Mouse (Mus musculus) midbrain, postnatal 0 days (tissue): ENCODE data around the gene Sypl2. TPM values are rescaled to one million over a fixed set of nuclear protein-coding genes. Genes with fewer than 3 reads are reported as not detected.

Source experiments
- ATAC-seq: fragments of 200-750 bp; cut with Nextera tagmentation; 2 replicates; pipeline ENCODE4 v1.8.0; 2017; ENCODE audit warnings: moderate number of reproducible peaks, mild to moderate bottlenecking, moderate TSS enrichment, moderate library complexity; ENCODE audit not compliant: low FRiP score
- DNase-seq: peaks from one replicate; pipeline ENCODE4 v3.0.0-alpha.2; 2015; ENCODE audit warnings: low spot score
- H3K27ac ChIP-seq: fragments of 300-500 bp; sonication (generic); 2 replicates; pipeline ENCODE4 v1.5.1; 2014; ENCODE audit warnings: low read depth, mild to moderate bottlenecking, low read length, mixed read lengths
- H3K27me3 ChIP-seq: fragments of 300-500 bp; sonication (generic); 2 replicates; pipeline ENCODE4 v1.6.1; 2014; ENCODE audit warnings: low read length, control low read depth, mixed read lengths; ENCODE audit not compliant: insufficient read depth
- H3K36me3 ChIP-seq: fragments of 300-500 bp; sonication (generic); 2 replicates; pipeline ENCODE4 v1.6.1; 2014; ENCODE audit warnings: low read length, control low read depth, mixed read lengths; ENCODE audit not compliant: insufficient read depth
- H3K4me1 ChIP-seq: fragments of 300-500 bp; sonication (generic); 2 replicates; pipeline ENCODE4 v1.6.1; 2014; ENCODE audit warnings: mild to moderate bottlenecking, control low read depth, antibody characterized with exemption, low read length, mixed read lengths; ENCODE audit not compliant: insufficient read depth
- H3K4me2 ChIP-seq: fragments of 300-500 bp; sonication (generic); 2 replicates; pipeline ENCODE4 v1.6.1; 2014; ENCODE audit warnings: low read depth, mild to moderate bottlenecking, low read length, mixed read lengths; ENCODE audit not compliant: poor library complexity, severe bottlenecking
- H3K4me3 ChIP-seq: fragments of 300-500 bp; sonication (generic); 2 replicates; pipeline ENCODE4 v1.5.1; 2014; ENCODE audit warnings: low read depth, mild to moderate bottlenecking, low read length, moderate library complexity
- H3K9ac ChIP-seq: fragments of 300-500 bp; sonication (generic); replicated peaks from 2 replicates; pipeline ENCODE4 v1.6.1; 2014; ENCODE audit warnings: mild to moderate bottlenecking, low read length, moderate library complexity, mixed read lengths; ENCODE audit not compliant: poor library complexity, severe bottlenecking
- H3K9me3 ChIP-seq: fragments of 300-500 bp; sonication (generic); 2 replicates; pipeline ENCODE4 v1.6.1; 2016; ENCODE audit warnings: low read length, control low read depth
- CTCF ChIP-seq: IDR thresholded peaks from 2 replicates; pipeline ENCODE4 v1.5.1; 2016; ENCODE audit warnings: antibody characterized with exemption, mild to moderate bottlenecking
- WGBS: fragments of 180-500 bp; shearing (Covaris S2); extraction: QIAGEN DNeasy Blood & Tissue Kit; methylation state at CpG from one replicate; pipeline ENCODE4 v1.1.7; 2014; 5-methylcytosine and 5-hydroxymethylcytosine counted together
- polyA plus RNA-seq: library from polyadenylated mRNA; unstranded; fragments of >200 nt; fragmentation: Nextera tagmentation; extraction: Ambion mirVana; gene quantifications from 2 replicates; pipeline ENCODE4 v1.2.1, GENCODE M21; 2015
- total RNA-seq: library from RNA; depleted of rRNA; stranded (reverse); fragments of >200 nt; gene quantifications from 2 replicates; pipeline ENCODE4 v1.2.3, GENCODE M21; 2014

Gene Sypl2
- total and polyA plus RNA-seq, 2 experiments from 2014 or later, result 0.10 to 0.55 TPM

GRCm38 (mm10) chr3:108214734-108215133 lies 11.7 kb downstream of the Sypl2 start:
- H3K4me2 ChIP-seq, result no peak overlapping the region
- H3K9ac ChIP-seq, result no peak overlapping the region
- H3K27me3 ChIP-seq, result no peaks in the 10 kb centered on the region
- no peaks in the 10 kb centered on the region for H3K36me3 ChIP-seq
- H3K4me1 ChIP-seq, result peaks cover 5% of the 10 kb centered on the region; the same call in 1 of the 2 replicates
- DNase-seq, result no peak
- H3K9me3 ChIP-seq, result no peaks in the 10 kb centered on the region
- no peak overlapping the region for H3K27ac ChIP-seq
- H3K4me3 ChIP-seq, result no peak overlapping the region
- no peak for TF ChIP-seq CTCF
- no peak for ATAC-seq
- 25% methylated on average over 5 of the region's 5 CpGs for WGBS

- no peak overlapping the region for H3K4me3 ChIP-seq
- WGBS, result 82% methylated on average over 8 of the region's 8 CpGs
- H3K4me2 ChIP-seq, result no peak overlapping the region
- no peak overlapping the region for H3K9ac ChIP-seq
- 0 out of 2 replicates have a peak overlapping the region, but pooled peaks have one; percentile 26 for H3K27ac ChIP-seq
- 0 out of 2 replicates have a peak, but pooled peaks cover 2% of the 10 kb centered on the region for H3K36me3 ChIP-seq
- ATAC-seq (no peak), DNase-seq (no peak)
- no peak; the same call in 1 of the 2 replicates for TF ChIP-seq CTCF
- H3K27me3 ChIP-seq, result no peaks in the 10 kb centered on the region
- H3K9me3 ChIP-seq, result no peaks in the 10 kb centered on the region
- H3K4me1 ChIP-seq, result peaks cover 14% of the 10 kb centered on the region
Measured at GRCm38 (mm10) chr3:108212406-108212805, 14.0 kb downstream of the Sypl2 start.

GRCm38 (mm10) chr3:108211845-108212244 lies 14.6 kb downstream of the Sypl2 start:
- peak; percentile 79 for DNase-seq
- Histone ChIP-seq H3K4me3 (no peak overlapping the region), H3K9ac (no peak overlapping the region)

GRCm38 (mm10) chr3:108210771-108211139 lies 15.7 kb downstream of the Sypl2 start, which contains the start of gene Atxn7l2:
TSS of gene Atxn7l2 (minus strand) at chr3:108210934.
- WGBS, result 0% methylated on average over 14 of the region's 14 CpGs
- TF ChIP-seq CTCF, result peak; percentile 79
- H3K4me1 ChIP-seq, result peaks cover 14% of the 10 kb centered on the region
- peak within 1 kb of the TSS; percentile 81 for H3K4me2 ChIP-seq
- ATAC-seq (peak; percentile 89), DNase-seq (peak; percentile 86)
- peak within 1 kb of the TSS; percentile 60 for H3K4me3 ChIP-seq
- H3K27me3 ChIP-seq, result no peaks in the 10 kb centered on the region
- no peaks in the 10 kb centered on the region for H3K9me3 ChIP-seq
- H3K27ac ChIP-seq, result peak within 1 kb of the TSS; percentile 96
- H3K9ac ChIP-seq, result peak within 1 kb of the TSS; percentile 64
- H3K36me3 ChIP-seq, result peaks cover 16% of the 10 kb centered on the region

More at GRCm38 (mm10) chr3:108211845-108212244, 14.6 kb downstream of the Sypl2 start:
- peak overlapping the region; percentile 96 for H3K27ac ChIP-seq
- 74% methylated on average over 6 of the region's 6 CpGs for WGBS
- peak overlapping the region; percentile 73; the same call in 1 of the 2 replicates for H3K4me2 ChIP-seq
- TF ChIP-seq CTCF, result no peak
- H3K36me3 ChIP-seq, result 0 out of 2 replicates have a peak, but pooled peaks cover 5% of the 10 kb centered on the region
- ATAC-seq, result no peak
- peaks cover 14% of the 10 kb centered on the region for H3K4me1 ChIP-seq
- no peaks in the 10 kb centered on the region for H3K27me3 ChIP-seq
- H3K9me3 ChIP-seq, result no peaks in the 10 kb centered on the region

- Histone ChIP-seq H3K4me2 (peak overlapping the region; percentile 81), H3K9ac (peak overlapping the region; percentile 64), H3K9me3 (no peaks in the 10 kb centered on the region), H3K27ac (peak overlapping the region; percentile 96), H3K36me3 (peaks cover 21% of the 10 kb centered on the region), H3K27me3 (no peaks in the 10 kb centered on the region), H3K4me3 (peak overlapping the region; percentile 60), H3K4me1 (peaks cover 14% of the 10 kb centered on the region)
- DNase-seq, result peak; percentile 99
- TF ChIP-seq CTCF, result no peak
- WGBS, result under 1% methylated on average over 57 of the region's 72 CpGs
- peak; percentile 95 for ATAC-seq
Measured at GRCm38 (mm10) chr3:108209946-108210770, 16.3 kb downstream of the Sypl2 start.

- Histone ChIP-seq H3K36me3 (peaks cover 27% of the 10 kb centered on the region), H3K4me3 (peak overlapping the region; percentile 60), H3K4me1 (peaks cover 14% of the 10 kb centered on the region), H3K9me3 (no peaks in the 10 kb centered on the region), H3K4me2 (peak overlapping the region; percentile 81), H3K27me3 (no peaks in the 10 kb centered on the region), H3K9ac (peak overlapping the region; percentile 64), H3K27ac (peak overlapping the region; percentile 96)
- no peak for TF ChIP-seq CTCF
- no peak for ATAC-seq
- 5% methylated on average over 8 of the region's 8 CpGs for WGBS
- no peak for DNase-seq
Measured at GRCm38 (mm10) chr3:108209536-108209935, 16.9 kb downstream of the Sypl2 start.
